Mouse (Mus musculus): Measurements from ENCODE around the gene Slc38a4.

DNA sequence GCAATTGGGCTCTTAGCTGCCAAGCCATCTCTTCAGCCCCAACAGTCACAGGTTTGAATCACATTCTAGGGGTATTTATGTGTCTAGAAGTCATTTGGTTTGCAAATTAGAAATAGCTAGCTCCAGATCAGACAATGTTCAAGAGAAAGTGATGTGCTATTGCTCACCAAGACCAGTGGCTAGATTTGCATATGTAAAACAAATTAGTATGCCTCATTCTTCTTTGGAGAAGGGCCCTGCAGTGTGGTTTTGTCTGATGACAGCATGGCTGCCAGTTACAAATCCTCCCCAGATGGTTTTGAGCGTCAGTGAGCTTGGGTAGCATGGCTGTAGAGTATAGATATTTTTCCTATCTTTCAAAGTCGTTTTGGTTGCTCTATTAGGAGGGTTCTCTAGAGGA lies 96.5 kb downstream of the Slc38a4 start:
- TF ChIP-seq CTCF (IDR thresholded peaks at IDR 0.05; ENCODE audit: low read depth, low read length): no peak
- TF ChIP-seq POLR2A (IDR thresholded peaks at IDR 0.05; ENCODE audit: extremely low read depth, insufficient read depth, low read length): no peak
